Mouse (Mus musculus) liver, postnatal 0 days (tissue): Measurements from ENCODE around the gene Usf3.

ENCODE experiments used
- CTCF ChIP-seq: sonication (generic); IDR thresholded peaks from 2 replicates; pipeline ENCODE4 v1.5.1; 2016; ENCODE audit warnings: antibody characterized with exemption, low read depth
- EP300 ChIP-seq: IDR thresholded peaks from 2 replicates; pipeline ENCODE4 v1.6.1; 2016; ENCODE audit warnings: antibody characterized with exemption, low read depth, mild to moderate bottlenecking

DNA sequence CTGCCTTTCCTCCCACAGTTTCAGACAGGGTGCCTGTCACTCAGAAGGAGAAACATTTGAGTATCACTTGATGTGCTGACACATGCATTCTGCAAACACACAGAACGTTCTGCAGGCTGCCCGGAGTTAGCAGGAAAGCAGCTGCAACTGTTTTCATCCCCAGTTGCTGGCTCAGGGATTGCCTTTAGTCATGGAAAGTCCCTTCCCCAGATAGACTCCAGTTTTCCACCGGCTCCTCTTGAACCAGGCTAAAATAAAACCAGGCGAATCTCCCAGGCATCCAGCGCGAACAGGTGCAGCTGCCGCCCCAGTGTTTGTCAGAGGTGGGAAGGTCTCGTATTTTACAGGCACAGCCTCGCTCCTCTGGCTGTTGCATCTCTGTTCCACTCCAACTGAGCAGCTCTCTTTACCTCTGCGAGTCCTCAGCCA lies 65.8 kb downstream of the Usf3 start:
- TF ChIP-seq EP300: no peak
- no peak for TF ChIP-seq CTCF
